Mouse (Mus musculus) cerebellum, postnatal 10 days (tissue): ENCODE results near the gene Pik3r1.

ENCODE experiments used
- DNase-seq, 2 experiments: peaks; one replicate each; pipeline ENCODE4 v3.0.0; 2021; ENCODE audit warnings: mixed read lengths in 2 of 2

The Pik3r1 gene

DNA sequence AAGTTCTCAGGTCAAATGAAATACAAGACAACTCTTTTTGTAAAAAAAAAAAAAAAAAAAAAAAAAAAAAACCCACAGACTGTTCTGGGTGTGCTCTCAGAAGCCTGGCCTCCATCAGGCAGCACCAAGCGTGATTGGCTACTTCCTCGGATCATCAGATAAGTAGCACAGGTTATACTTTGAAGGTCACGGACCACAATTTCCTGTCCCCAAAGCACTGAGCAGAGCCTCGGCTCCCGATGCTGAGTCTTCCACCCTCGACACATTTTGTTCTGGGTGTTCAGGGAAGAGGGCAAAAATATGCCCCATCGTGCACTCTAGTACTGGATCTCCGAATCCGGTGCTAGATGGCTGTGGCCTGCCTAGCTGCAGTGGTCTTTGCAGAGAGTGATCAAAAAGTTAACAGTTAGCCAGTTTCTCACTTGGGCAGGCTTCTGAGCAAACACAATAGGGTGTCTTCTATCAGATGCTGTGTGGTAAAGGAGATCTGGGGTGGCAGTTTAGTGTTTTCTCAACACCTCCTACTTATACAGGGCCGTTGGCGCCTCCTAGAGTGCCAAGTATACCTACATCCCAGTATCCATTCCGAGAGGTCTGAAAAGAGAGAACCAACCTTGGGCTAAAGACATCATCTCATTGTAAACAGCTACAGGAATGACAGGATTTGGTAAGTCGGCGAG is 65.8 kb downstream of the Pik3r1 start:
- no peak for DNase-seq

GRCm38 (mm10) chr13:101701632-101702031 is 66.4 kb downstream of the Pik3r1 start:
- no peak for DNase-seq

- peak; percentile 29 to 65 for DNase-seq
These were observed 68.3 kb downstream of the Pik3r1 start for GRCm38 (mm10) chr13:101699742-101700141.

DNA sequence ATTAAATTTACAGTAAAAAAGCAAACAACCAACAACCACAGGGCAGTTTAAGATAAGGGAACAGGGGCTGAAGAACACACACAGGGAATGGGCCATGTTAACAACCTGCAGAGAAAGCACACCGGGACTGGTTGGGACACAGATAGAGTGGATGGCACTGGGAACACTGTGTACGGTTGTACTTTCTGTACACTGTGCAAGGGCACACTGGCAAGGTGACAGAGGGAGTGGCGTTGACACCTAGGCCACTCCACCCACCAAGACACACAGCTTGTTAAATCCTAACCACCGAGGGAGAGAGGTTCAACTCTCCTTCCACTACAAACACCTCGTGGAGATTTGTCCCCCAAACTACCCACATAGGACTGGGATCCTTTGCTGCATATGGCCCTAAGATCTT is 70.1 kb downstream of the Pik3r1 start:
- no peak for DNase-seq

DNA sequence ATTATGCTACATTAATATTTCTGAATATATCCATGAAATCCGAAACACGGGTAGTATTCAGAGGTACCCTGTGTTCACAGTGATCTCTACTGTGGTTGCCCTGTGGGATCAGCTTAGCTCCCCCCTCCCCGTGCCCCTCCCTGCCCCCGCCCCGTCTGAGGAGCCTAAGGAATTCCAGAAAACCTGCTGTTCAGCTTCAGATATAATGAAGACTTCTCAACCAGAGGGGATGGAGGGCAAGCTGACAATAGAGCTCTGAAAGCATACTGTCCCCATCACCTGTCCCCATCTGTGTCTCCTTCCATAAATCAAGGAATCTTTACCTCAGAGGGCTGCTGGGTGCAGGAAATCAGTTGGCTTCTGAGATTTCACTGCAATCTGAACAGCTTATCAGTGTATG is 70.6 kb downstream of the Pik3r1 start:
- DNase-seq: no peak

DNA sequence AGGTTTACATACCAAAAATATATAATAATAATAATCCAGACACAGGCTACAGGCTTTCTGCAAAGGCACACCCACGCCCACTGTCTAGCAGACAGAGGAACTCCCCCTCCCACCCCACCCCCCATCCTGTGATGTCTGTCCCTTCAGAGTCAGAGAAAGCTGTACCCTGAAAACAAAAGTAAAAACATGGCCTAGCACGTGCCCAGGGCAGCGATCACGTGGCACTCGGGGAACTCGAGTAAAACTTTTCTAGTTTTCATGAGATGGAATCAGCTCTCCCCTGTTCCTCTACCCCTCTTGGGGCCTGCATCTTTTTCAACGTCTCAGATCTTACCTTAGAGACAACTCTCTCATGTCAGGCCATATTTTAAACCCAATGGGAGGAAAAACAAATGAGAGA is 71.2 kb downstream of the Pik3r1 start:
- DNase-seq: no peak

- DNase-seq: no peak
These were observed 71.7 kb downstream of the Pik3r1 start for GRCm38 (mm10) chr13:101696316-101696715.

GRCm38 (mm10) chr13:101695876-101696275 is 72.1 kb downstream of the Pik3r1 start:
- DNase-seq: peak; percentile 95 to 97

DNA sequence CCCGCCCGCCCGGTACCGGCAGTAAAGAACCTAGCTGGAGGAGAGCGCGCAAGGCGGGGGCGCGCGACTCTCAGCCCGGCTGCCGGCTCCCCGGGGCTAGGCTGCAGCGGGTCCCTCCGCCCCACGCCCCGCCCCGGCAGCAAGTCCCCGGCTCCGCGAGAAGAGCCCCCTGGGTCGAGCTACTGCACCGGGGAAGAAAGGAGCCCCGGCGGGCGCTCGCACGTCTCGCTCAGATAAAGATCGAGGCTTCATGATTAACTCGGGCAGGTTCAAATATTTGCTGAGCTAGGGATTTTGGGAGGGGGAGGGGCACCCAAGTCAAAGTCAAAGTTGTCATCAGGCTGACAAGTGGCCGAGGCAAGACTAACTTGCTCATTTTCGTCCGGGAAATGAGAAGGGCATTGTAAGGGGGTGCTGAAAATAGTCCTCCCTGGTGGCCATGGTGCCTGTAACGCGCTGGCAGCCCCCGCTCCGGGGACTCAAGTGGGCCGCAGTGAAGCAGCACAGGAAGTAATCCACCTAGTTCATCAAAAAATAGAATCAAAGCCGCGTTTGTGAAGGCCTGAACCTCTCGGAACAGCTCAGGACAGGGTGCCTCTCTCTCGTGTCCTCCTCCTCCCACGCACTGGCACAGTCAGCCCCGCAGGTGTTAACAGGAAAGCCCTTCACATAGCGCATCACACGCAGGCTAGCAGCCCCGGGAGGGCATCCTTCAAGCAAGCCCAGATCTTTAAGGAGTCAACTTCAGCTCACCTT is 73.3 kb downstream of the Pik3r1 start:
- peak; percentile 70 to 74 for DNase-seq

DNA sequence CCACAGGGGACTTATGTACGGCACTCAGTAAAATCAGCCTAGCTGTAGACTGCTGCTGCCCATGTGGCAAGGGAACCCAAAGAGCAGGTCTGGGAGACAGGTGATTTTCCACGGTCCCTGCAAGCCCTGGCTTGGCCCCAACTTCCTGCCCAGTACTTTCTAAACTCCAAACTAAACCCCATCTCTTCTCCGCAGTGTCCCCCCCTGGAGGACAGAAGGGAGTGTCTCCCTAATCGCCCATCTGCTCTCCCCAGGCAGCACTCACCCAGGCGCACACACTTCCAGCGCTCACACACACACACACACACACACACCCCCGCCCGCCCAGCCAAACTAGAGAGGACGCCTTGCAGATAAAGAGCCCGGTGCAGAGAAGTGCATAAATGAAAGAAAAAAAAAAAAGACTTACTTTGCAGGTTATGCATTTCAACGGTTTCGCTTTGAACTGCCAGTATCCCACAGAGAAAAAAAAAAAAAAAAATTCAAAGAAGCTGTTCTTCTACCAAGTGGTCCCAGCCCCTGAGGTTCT is 74.0 kb downstream of the Pik3r1 start:
- peak; percentile 81 to 82 for DNase-seq

DNA sequence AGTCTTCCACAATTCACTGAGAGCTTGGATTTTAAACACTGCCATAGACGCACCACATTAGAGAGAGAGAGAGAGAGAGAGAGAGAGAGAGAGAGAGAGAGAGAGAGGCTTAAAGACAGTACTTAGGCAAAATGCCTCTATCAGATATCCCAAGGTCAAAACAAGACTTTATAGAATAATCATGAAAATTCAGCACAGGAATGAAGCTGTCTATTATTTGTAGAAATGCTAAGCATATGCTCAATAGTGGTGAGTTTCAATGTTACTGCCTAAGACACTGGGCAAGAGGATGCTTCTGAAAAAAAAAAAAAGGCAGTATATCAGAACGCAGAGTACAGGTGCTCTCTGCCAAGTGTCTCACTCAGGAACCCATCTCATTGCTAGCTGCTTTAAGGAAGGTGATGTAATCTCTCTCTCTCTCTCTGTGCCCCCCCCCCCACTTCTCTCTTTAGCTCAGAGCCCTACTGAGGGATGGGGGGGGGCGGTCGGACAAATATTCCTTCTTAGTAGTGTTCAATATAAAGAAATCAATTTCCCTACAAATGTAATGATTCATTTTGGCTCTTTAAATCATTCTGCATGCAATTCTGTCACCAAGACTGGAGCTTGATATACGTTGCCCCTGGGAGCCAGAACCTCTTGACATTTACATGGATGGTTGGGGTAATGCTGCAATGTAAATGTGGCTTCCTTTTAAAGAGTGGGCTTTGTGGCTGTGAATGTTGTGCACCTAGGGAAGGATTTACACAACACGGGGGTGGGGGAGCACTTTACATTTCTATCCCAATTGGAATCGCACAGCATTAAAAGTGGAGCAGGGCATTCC is 74.9 kb downstream of the Pik3r1 start:
- peak; percentile 55 to 58 for DNase-seq

GRCm38 (mm10) chr13:101692239-101692784 is 75.7 kb downstream of the Pik3r1 start:
- DNase-seq: peak; percentile 84

GRCm38 (mm10) chr13:101691669-101692068 is 76.3 kb downstream of the Pik3r1 start:
- DNase-seq: peak in 1 of 2 experiments; percentile 38

GRCm38 (mm10) chr13:101690911-101691655 is 76.9 kb downstream of the Pik3r1 start:
- DNase-seq: peak in 1 of 2 experiments; percentile 25

DNA sequence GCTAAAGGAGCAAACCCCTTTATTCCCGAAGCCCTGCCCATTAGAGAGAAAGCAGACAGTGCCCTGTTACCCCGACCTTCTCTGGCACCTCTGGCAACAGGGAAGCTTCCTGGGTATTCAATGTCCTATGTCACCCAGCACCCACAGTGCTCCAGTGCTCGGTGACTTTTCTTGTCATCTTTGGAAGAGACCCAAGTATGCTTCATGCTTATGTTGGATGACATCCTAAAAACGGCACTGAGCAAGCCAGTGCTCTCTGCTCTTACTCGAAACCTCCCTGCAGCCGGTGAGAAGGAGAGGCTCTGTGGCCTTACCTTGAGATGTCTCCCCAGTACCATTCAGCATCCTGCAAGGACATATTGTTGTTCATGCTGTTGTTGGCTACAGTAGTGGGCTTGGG is 77.8 kb downstream of the Pik3r1 start:
- DNase-seq: peak in 1 of 2 experiments; percentile 34

DNA sequence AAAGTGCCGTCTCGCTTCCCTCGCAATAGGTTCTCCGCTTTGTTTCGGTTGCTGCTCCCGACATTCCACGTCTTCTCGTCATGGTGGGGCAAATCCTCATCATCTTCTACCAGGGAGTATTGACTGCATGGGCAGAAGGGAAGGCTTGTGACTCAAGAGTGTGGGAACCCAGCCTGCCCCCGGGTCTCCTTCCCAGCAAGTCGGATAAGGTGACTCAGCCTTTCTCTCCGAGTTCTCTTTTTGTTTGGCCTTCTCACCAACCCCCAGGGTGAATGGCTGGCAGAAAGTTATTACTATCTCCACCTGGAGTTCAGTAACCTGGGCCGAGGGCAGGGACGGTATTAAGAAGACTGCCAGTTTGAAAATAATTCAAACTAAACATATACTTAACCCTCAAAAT is 81.8 kb downstream of the Pik3r1 start:
- DNase-seq: no peak

GRCm38 (mm10) chr13:101684706-101685105 is 83.3 kb downstream of the Pik3r1 start:
- no peak for DNase-seq

DNA sequence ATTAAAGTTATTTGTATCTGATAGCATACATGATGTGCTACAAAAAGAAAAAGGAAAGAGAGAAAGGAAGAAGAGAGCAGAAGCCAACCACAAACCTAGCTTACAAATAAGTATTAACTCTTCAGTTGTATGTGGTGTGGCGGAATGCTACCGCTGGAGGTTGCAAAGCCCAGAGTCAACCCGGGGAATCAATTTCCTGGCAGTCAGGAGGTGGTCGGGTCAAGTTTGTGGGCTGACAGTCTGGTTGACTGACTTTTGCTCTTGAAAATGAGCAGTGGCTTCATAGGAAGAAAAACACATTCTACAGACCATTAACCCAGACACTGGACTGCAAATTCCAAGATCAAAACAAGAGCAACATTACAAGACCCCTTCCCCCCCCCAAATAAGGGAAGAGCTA is 85.6 kb downstream of the Pik3r1 start:
- DNase-seq: no peak

DNA sequence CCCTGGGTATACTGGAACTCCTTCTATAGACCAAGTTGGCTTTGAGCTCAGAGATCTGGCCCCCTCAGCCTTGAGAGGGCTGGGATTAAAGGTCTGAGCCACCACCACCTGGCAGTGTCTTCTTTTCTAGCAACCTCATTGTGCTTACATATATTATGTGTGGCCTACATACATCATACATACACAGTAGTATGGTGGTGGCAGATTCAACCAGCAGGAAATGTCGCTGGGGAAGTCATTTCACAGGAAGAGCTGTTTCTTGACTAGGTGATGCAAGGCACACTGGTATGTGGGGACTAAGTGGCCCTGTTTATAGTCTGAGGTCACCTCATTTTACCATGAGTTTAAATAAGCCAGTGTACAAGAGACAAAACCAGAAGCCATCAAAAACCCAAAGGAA is 87.9 kb downstream of the Pik3r1 start:
- no peak for DNase-seq

- no peak for DNase-seq
These were observed 89.0 kb downstream of the Pik3r1 start for GRCm38 (mm10) chr13:101678984-101679383.

- DNase-seq: no peak
These were observed 90.0 kb downstream of the Pik3r1 start for GRCm38 (mm10) chr13:101678036-101678435.

DNA sequence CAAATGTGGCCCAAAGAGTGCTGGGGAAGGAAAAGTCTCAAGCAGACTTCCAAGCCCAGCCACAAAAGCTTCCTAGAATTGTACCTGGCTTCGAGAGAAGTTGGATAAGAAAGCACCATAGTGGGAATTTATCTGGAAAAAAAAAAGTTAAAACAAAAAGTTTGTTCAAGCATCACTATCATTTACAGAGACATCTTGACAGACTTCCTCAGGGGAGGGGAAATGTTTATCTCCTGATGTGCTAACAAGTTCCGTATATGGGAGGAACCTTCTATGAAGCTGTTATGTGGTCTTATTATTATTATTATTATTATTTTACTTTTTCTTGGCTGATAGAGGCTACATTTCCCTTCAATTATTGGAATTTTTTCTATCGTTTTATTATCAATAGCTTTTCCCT is 94.1 kb downstream of the Pik3r1 start:
- DNase-seq: no peak
